Mouse (Mus musculus) adrenal gland, adult (tissue): ENCODE data around the gene AU018091.
"Not testable (repeated sequence)": the region's sequence is repeated elsewhere in the genome, so short reads cannot be mapped to it uniquely, and the experiment has no call there.

ENCODE experiments used
- DNase-seq, 2 experiments: peaks; one replicate each; pipeline ENCODE4 v3.0.0; 2022 to 2023; ENCODE audit warnings: low spot score in 1 of 2; ENCODE audit not compliant: inconsistent age in 2 of 2

AU018091 gene

DNA sequence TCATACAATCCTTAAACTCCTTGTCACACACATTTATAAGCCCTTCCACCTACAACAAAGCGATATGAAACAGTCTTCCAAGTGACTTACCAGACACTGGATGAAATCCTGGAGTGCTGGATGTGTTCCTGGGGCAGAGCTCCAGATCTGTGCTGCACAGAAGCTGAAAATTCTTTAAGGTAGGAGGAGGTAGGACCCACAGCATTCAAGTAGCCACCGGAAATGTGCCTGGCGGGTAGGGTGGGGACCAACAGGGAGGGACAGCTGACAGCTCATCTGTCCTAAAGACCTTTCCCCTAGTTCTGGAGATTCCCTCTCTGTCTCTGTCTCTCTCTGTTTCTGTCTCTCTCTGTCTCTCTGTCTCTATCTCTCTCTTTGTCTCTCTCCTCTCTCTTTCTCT, at the start of gene AU018091:
Gene AU018091, minus strand, starts transcription at position 279 of the 400 bp plus-strand sequence.
- DNase-seq, result no peak

DNA sequence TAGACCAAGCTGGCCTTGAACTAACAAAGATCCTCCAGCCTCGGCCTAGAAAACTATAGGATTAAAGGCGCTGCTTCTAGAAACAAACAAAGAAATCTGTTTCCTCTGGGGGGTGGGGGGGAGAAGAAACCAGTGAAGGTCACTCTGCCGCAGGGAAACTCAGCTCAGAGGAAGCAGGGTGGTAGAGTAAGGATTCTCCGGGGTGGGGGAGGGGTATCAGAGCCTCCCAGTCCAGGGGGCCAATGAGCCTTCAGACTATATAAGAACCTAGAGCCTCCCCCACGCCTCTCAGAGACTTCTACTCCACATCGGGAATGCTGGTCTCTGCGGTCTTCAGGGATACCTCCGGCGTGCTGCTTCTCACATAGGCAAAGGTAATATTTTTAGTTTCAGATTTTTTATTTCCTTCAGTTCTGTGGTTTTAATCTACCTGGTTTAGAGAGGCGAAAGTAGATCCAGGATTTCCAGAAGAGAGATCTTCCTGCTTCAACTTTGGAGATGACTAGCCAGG, 48.6 kb upstream of the AU018091 start:
- DNase-seq, result no peak

DNA sequence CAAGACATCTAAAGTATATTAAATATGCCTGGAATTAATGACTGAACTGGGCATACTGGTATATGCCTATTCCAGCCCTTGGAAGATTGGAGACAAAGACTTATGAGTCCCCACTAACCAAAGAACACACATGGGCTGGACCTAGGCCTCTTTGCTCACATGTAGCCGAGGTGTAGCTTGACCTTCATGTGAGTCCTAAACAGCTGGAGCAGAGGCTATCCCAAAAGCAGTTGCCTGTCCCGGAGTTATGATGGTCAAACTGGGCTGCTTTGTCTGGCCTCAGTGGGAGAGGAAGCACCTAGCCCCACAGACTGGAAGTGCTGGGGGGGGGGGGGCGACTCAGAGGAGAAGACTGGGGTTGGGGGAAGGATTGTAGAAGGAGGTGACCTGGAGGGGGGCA, 47.3 kb upstream of the AU018091 start:
- DNase-seq, result no peak

DNA sequence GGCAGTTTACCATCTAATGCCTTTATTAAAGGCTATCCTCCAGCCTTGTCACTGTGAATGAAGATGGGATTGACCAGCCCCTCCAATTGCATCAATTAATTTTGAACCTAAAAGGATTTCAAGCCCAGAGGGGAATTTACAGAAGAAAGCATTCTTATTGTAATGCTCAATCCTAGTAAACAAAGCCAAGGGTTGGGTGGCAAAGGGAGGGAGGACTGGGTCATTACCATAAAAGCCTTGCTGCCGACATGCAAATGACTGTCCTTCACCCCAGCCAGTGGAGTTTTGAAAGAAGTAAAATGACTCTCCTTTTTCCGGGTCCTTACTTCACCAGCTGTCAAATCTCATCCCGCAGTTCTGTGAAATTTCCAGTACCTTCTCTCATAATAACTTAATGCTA, 44.6 kb upstream of the AU018091 start:
- DNase-seq, result peak in 1 of 2 experiments; percentile 44

DNA sequence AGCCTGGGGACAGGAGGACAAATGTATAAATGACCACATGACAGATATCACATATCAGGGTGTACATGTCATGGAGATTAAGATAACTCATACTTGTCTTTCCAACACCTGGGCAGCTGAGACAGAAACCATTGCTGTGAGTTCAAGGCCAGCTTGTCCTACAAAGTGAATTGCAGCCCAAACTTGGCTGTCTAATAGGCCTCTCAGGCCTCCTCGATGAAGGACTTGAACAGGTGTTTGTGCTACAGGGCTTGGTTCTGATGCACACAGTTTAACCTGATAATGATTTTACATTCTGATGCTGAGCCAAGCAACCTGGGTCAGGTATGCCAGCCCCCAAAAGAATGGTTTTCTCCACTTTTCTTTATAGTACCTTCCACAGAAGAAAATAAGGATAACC, 44.2 kb upstream of the AU018091 start:
- no peak for DNase-seq

DNA sequence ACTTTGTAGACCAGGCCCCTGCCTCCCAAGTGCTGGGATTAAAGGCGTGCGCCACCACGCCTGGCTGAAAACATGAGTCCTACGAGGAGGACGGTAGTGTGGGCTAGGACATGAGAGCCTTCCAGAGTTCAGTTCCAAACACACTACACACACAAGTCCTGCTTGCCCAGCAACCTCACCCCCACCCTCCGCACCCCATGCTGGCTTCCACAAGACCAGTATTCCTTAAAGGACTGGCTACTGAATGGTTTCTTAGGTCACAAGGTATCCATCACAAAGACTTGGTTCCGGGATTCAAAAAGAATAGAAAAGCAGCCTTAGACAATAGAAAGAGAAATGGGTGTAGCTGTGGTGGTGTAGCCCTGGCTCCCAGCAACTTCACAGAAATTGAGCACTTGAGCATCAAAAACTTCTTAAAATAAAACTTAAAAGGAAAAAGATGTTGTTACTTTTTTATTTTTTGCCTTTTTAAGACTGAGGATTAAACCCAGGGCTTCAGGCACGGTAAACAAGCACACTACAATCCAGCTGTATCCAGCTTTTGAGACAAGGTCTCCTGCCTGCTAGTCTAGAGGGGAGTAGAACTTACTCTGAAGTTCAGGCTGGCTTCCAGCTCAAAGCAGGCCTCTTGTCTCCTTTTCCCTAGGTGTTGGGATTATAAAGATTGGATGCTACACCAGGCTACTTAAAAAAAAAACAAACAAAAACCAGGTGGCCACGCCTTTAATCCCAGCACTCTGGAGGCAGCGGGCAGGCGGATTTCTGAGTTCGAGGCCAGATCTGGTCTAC, 43.2 kb upstream of the AU018091 start:
- no peak for DNase-seq

DNA sequence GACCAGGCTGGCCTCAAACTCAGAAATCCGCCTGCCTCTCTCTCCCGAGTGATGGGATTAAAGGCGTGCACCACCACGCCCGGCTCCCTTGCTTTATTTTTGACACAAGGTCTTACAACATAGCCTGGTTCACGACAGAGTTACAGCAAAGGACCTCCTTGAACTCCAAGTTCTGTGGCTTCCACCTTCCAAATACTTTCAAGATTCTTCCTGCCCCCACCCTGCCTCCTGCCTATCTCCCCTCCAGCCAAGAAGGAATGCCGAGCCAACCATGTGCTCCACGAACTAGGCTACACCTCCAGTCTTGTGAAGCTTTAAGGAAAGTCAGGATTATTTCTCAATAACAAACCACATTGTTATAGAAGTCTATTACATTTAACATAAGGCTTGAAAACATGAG, 42.5 kb upstream of the AU018091 start:
- DNase-seq, result no peak

DNA sequence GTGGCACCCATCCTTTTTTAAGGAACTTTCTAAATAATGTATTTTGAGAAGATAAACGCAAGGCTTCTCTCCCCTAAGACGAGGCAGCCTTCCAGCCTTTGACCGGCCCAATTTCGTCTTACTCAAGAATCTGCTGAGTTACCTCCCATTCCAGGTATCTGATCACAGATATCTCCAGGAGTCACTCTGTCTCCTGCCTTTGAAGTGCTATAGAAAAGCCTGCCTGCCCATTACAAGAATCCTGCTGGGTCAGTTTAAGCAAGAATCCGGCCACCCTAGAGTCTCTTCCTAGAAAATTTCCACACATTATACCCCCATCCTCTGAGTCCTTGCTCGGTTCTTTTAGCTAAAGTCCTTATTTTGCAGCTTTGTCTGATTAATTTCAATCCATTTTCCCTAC, 41.6 kb upstream of the AU018091 start:
- no peak for DNase-seq

DNA sequence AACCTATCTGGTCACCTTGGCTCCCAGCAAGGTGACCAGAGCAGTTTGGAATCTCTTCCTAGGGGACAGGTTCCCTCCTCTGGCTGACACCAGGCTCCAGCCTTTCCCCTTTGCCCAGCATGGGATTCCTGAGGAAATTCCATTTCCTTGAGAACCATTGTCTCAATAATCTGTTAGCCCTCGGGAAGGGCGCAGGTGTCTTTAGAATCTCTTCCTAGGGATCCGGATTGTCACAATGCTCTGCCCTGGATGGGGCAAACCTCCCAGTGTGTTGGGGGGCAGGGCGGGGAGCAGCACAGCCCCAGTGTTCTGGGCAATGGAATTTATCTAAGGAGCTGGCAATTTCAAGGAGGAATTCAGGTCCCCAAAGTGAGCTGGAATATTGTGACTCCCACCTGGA, 37.5 kb upstream of the AU018091 start:
- DNase-seq, result no peak

DNA sequence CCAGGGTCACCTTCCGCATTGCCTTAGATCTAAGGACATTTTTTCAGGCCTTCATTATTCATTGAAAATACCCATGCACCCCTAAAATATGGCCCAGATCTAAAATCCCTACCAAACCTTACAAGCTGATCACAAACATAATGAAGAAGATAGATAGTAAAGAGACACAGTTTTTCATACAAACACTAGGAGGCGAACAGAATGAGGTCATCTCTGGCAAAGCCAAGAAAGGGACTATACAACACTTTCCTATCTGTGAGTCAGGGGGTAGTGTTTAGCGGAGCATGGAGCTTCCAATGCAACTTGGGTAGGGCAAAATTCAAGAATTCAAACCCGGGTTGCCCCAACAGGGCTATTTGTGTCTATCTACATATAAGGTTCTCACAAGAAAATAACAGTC, 35.6 kb upstream of the AU018091 start:
- DNase-seq, result no peak

DNA sequence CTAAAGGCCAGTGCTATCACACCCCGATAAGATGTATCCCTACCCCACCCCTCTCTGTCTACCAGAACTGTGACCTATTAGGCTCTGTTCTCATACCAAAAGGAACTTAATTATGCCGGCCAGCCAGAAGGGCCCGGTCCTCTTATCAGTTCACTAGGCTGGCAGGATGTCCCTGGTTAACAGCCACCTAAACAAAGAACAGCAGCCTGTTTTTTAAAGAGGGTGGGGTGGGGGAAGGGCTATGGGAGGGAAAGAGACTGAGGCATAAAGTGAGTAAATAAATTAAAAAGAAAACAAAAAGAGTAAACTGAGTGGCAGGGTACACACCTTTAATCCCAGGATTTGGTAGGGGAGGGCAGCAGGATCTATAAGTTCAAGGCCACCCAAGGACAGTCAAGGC, 34.9 kb upstream of the AU018091 start:
- no peak for DNase-seq

DNA sequence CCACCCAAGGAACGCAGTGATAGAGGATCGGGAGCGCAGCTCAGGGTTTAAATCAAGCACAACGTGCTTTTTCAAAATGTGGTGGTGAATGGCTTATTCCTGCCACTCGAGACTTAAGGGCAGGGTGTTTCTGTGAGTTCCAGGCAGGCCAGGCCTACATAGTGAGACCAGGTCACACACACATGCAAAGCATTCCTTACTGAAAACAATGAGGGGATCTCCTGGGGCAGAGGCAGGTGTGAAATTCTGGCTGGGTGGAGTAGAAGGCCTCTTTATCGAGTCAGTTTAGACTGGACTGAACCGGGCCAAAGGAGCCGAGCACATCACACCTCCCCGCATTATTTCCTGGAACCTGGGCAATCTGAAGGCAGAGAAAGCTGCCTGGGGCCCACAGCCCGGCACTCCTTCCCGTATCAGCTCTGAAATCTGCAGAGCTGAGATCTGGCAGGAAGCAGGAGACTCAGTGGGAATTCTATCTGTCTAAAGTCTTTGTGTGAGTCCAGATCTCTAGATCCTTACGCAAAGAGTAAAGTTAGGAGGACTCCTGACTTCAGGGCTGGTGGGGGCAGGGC, 32.2 kb upstream of the AU018091 start:
- DNase-seq, result no peak

DNA sequence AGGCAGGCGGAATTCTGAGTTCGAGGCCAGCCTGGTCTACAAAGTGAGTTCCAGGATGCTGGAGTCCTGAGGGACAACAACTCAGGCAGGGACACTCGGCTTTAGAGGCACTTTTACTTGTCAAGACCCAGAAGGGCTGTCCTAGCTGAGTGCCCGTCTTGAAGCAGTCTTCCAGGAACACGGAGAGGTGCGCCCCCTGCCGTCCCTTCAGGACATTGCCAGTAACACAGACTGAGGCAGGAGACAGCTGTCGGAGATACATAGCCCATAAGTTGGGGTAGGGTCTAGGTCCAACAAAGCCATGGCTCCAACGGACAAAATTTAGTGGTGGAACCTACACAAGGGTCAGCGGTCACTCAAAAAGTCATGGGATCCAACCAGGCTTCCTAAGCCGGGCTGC, 29.9 kb upstream of the AU018091 start:
- no peak for DNase-seq

DNA sequence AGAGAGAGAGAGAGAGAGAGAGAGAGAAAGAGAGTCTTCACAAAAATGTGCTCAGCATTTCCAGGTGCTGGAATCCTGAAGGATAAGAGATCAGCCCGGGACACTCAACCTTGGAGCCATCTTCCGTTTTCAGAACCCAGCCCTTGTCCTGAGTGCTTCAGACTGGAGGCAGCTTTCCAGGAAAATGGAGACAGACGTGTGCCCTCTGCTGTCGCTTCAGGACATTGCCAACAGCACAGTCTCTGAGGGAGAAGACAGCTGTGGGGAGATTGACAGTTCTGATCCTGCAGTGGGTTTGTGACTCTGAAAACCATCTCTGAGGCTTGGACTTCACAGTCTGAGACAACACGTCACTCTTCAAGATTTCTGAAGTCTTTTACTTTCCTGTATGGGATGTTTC, 26.8 kb upstream of the AU018091 start:
- no peak for DNase-seq

DNA sequence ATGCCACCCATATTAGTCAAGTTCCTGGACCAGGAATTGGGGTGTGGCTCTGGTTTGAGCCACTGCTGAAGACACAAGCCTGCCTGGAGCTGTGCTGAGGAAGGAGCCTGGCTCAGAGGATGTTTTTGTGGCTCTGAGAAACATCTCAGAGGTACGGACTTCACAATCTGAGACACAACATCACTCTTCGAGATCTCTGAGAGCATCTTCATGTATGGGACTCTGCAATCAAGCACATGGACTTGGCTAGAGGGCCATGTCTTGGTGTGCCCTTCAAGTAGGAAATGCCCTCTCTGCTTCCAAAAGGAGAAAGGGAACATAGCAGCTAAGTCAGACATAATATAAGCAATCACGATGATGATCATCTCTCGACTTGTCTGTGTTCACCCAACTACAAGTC, 25.5 kb upstream of the AU018091 start:
- no peak for DNase-seq

DNA sequence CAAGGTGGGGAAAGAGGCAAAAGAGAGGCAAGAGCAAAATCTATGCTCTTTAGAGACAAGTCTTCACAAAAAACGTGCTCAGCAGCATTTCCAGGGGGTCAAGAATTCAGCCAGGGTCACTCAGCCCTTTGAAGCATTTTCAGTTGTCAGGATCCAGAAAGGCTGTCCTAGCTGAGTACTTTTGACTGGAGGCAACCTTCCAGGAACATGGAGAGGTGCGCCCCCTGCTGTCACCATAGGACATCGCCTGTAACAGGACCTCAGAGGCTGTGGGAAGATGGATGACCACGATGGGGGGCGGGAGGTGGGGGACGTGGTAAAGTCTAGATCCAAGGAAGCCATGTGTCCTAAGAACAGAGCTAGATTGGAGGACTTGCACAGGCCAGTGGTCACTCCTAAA, 24.9 kb upstream of the AU018091 start:
- peak; percentile 59 to 86 for DNase-seq

DNA sequence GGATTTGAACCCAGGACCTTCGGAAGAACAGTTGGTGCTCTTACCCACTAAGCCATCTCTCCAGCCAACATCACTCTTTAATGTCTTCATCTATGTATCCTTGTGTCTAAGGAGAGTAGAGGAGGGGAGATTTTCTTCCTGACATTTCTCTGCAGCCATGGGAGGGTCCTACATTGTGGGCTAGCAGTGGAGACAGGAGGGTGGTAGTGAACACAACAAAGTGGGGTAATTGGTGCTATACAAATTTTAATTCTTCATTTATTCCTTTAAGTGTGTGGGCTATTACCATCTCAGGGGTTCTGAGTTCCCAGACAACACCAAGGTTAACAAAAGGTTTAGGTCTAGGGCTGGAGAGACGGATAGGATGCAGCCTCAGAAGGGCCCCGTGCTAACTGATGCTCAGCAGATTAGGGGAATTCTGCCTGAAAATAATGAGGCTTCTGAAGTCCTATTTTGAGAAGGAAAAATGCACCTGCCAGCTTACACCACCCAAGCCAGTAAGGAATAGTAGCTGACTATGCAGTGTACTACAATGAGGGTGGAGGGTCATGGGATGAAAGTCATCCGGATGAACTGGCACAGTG, 24.1 kb upstream of the AU018091 start:
- DNase-seq, result no peak

DNA sequence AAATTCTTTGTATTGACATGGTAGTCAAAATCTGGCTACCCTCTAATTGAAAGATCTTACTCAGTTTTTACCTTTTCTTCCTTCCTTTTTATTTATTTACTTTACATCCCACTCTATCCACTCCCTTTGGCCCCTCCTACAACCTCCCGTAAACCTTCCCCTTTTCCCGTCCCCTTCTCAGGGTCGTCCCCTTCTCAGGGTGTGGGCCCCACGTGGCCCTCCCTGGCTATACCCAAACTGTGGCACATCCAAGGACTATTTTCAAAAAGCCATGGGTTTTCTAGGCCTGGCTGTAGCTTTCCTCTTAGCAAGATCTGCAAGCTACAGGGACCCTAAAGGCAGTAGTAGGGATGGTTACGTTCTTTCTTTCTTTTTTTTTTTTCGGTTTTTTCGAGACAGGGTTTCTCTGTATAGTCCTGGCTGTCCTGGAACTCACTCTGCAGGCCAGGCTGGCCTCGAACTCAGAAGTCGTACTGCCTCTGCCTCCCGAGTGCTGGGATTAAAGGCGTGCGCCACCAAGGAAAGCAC, 23.0 kb upstream of the AU018091 start:
- no peak for DNase-seq

DNA sequence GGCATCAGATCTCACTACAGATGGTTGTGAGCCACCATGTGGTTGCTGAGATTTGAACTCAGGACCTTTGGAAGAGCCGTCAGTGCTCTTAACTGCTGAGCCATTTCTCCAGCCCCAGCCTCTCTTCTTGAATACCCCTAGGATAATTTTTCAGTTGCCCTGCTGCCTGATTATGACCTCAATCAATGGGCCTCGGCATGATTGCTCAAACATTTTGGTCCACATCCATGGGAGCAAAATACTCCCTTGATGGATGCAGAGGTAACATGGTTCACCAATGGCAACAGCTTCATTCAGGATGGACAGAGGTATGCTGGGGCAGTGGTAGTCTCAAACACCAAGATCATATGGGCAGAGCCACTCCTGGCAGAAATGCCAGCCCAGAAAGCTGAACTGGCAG, 17.7 kb upstream of the AU018091 start:
- DNase-seq, result not testable (repeated sequence)

DNA sequence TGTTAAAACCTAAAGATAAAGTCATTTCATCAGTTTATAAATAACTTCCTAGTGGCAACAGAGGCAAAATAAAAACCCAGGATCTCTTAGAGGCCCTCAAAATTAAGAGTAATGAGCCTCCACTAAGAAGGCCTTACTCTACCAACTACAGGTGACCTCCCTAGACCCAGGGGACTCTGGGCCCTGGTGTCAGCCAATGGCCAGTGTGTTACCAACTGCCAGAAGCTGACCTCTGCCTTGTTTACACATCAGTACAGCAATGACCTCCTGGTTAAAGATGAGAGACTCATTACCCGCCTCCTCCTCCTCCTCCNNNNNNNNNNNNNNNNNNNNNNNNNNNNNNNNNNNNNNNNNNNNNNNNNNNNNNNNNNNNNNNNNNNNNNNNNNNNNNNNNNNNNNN, 17.1 kb upstream of the AU018091 start:
- no peak for DNase-seq

DNA sequence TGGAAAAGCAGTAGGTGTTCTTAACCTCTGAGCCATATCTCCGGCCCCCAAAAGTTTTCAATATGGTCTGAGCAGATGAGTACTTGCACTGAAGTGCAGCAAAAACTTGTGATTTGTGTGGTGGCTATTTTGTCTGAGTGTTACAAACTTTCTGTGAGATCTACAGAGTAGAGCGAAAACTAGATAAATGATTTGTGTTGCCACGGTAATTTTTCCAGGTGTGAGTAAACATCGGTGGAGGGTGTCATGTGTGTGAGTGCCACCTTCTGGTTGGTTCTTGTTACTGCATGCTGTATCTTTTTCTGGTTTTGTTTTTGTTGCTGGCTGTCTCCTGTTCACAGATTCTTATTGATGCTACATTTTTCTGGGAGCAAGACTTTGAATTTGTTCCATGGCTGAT, 15.4 kb upstream of the AU018091 start:
- DNase-seq, result peak in 1 of 2 experiments; percentile 60

DNA sequence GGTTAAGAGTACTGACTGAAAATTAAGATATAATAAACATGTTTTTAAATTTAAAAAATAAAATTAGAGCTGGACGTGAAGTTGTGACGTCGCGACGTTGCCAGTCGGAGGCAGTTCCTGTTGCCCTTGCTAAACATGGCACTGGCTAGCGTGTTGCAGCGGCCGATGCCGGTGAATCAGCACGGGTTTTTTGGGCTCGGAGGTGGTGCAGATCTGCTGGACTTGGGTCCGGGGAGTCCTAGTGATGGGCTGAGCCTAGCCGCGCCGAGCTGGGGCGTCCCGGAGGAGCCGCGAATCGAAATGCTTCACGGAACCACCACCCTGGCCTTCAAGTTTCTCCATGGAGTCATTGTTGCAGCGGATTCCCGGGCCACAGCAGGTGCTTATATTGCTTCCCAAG, 12.0 kb upstream of the AU018091 start:
- not testable (repeated sequence) for DNase-seq
